Mouse (Mus musculus): Measurements from ENCODE around the gene Krt78.
"Not testable (repeated sequence)": the region's sequence is repeated elsewhere in the genome, so short reads cannot be mapped to it uniquely, and the experiment has no call there.

The Krt78 gene

GRCm38 (mm10) chr15:101954187-101954586 lies at the start of gene Krt78:
Gene Krt78, minus strand, starts transcription at chr15:101954287.
- no peak for DNase-seq (ENCODE audit: low spot score in 2 of 2)

- DNase-seq (ENCODE audit: low spot score in 2 of 2) = no peak
These were observed 49.4 kb upstream of the Krt78 start for GRCm38 (mm10) chr15:102003516-102003915.

GRCm38 (mm10) chr15:102002646-102003488 lies 48.8 kb upstream of the Krt78 start:
- no peak for DNase-seq (ENCODE audit: low spot score in 2 of 2)

GRCm38 (mm10) chr15:101999676-102000335 lies 45.7 kb upstream of the Krt78 start:
- DNase-seq (ENCODE audit: low spot score in 2 of 2) = no peak

- no peak for DNase-seq (ENCODE audit: low spot score in 2 of 2)
These were observed 45.1 kb upstream of the Krt78 start for GRCm38 (mm10) chr15:101999156-101999555.

- not testable (repeated sequence) for DNase-seq (ENCODE audit: low spot score in 2 of 2)
These were observed 42.5 kb upstream of the Krt78 start for GRCm38 (mm10) chr15:101996450-101997078.

GRCm38 (mm10) chr15:101995484-101996236 lies 41.6 kb upstream of the Krt78 start:
- no peak for DNase-seq (ENCODE audit: low spot score in 2 of 2)

GRCm38 (mm10) chr15:101994365-101994764 lies 40.3 kb upstream of the Krt78 start:
- no peak for DNase-seq (ENCODE audit: low spot score in 2 of 2)

- DNase-seq (ENCODE audit: low spot score in 2 of 2) = no peak
These were observed 36.9 kb upstream of the Krt78 start for GRCm38 (mm10) chr15:101990946-101991345.

GRCm38 (mm10) chr15:101988714-101989113 lies 34.6 kb upstream of the Krt78 start:
- DNase-seq (ENCODE audit: low spot score in 2 of 2) = no peak

GRCm38 (mm10) chr15:101988119-101988518 lies 34.0 kb upstream of the Krt78 start:
- DNase-seq (ENCODE audit: low spot score in 2 of 2) = peak; percentile 91 to 93

GRCm38 (mm10) chr15:101984746-101985145 lies 30.7 kb upstream of the Krt78 start:
- DNase-seq (ENCODE audit: low spot score in 2 of 2) = no peak

GRCm38 (mm10) chr15:101983949-101984601 lies 30.0 kb upstream of the Krt78 start:
- peak; percentile 94 to 96 for DNase-seq (ENCODE audit: low spot score in 2 of 2)

- DNase-seq (ENCODE audit: low spot score in 2 of 2) = no peak
These were observed 29.3 kb upstream of the Krt78 start for GRCm38 (mm10) chr15:101983315-101983948.

- DNase-seq (ENCODE audit: low spot score in 2 of 2) = no peak
These were observed 26.8 kb upstream of the Krt78 start for GRCm38 (mm10) chr15:101980849-101981248.

- peak; percentile 70 to 79 for DNase-seq (ENCODE audit: low spot score in 2 of 2)
These were observed 23.1 kb upstream of the Krt78 start for GRCm38 (mm10) chr15:101977043-101977726.

GRCm38 (mm10) chr15:101976641-101977040 lies 22.6 kb upstream of the Krt78 start:
- DNase-seq (ENCODE audit: low spot score in 2 of 2) = no peak

- no peak for DNase-seq (ENCODE audit: low spot score in 2 of 2)
These were observed 21.9 kb upstream of the Krt78 start for GRCm38 (mm10) chr15:101976023-101976422.

GRCm38 (mm10) chr15:101974083-101974845 lies 20.2 kb upstream of the Krt78 start:
- no peak for DNase-seq (ENCODE audit: low spot score in 2 of 2)
